Mouse (Mus musculus) midbrain, embryonic 15.5 days (tissue): ENCODE results near the gene Zfp503. TPM values are rescaled to one million over a fixed set of nuclear protein-coding genes. Genes with fewer than 3 reads are reported as not detected.

ENCODE experiments used
- ATAC-seq: fragments of 200-750 bp; cut with Nextera tagmentation; replicated peaks from 2 replicates; pipeline ENCODE4 v1.8.0; 2017; ENCODE audit warnings: moderate TSS enrichment
- H3K27ac ChIP-seq: fragments of 300-500 bp; sonication (generic); 2 replicates; pipeline ENCODE4 v1.5.1; 2015; ENCODE audit warnings: mild to moderate bottlenecking, inconsistent platforms
- H3K27me3 ChIP-seq: fragments of 300-500 bp; sonication (generic); replicated peaks from 2 replicates; pipeline ENCODE4 v1.6.1; 2015; ENCODE audit warnings: inconsistent platforms
- H3K36me3 ChIP-seq: fragments of 300-500 bp; sonication (generic); replicated peaks from 2 replicates; pipeline ENCODE4 v1.6.1; 2015; ENCODE audit warnings: inconsistent platforms
- H3K4me1 ChIP-seq: fragments of 300-500 bp; sonication (generic); 2 replicates; pipeline ENCODE4 v1.6.1; 2015; ENCODE audit warnings: inconsistent platforms
- H3K4me2 ChIP-seq: fragments of 300-500 bp; sonication (generic); 2 replicates; pipeline ENCODE4 v1.6.1; 2015; ENCODE audit warnings: inconsistent platforms, mild to moderate bottlenecking, moderate library complexity
- H3K4me3 ChIP-seq: fragments of 300-500 bp; sonication (generic); 2 replicates; pipeline ENCODE4 v1.5.1; 2015; ENCODE audit warnings: mild to moderate bottlenecking, inconsistent platforms
- H3K9ac ChIP-seq: fragments of 300-500 bp; sonication (generic); 2 replicates; pipeline ENCODE4 v1.6.1; 2015; ENCODE audit warnings: mild to moderate bottlenecking, inconsistent platforms
- H3K9me3 ChIP-seq: fragments of 300-500 bp; sonication (generic); 2 replicates; pipeline ENCODE4 v1.6.1; 2016; ENCODE audit warnings: inconsistent platforms
- WGBS: fragments of 180-500 bp; shearing (Covaris S2); methylation state at CpG from one replicate; pipeline ENCODE4 v1.1.7; 2015; ENCODE audit warnings: mixed read lengths; 5-methylcytosine and 5-hydroxymethylcytosine counted together
- microRNA-seq: library from miRNA; unstranded; fragments of <30 nt; microRNA quantifications from one replicate; pipeline ENCODE4, GENCODE M21; 2016
- polyA plus RNA-seq: library from polyadenylated mRNA; unstranded; fragments of >200 nt; fragmentation: Nextera tagmentation; extraction: Ambion mirVana; gene quantifications from 2 replicates; pipeline ENCODE4 v1.2.1, GENCODE M21; 2015

The Zfp503 gene
- polyA plus RNA-seq, 1 experiment from 2014 or later = 5.8 TPM

GRCm38 (mm10) chr14:21951896-21952523 lies 37.4 kb downstream of the Zfp503 start:
- 74% methylated on average over 10 of the region's 10 CpGs for WGBS
- H3K9ac ChIP-seq = no peak overlapping the region
- no peak overlapping the region for H3K4me3 ChIP-seq
- H3K9me3 ChIP-seq = no peaks in the 10 kb centered on the region
- ATAC-seq = no peak
- no peak overlapping the region for H3K4me2 ChIP-seq
- no peaks in the 10 kb centered on the region for H3K36me3 ChIP-seq
- no peaks in the 10 kb centered on the region for H3K4me1 ChIP-seq
- no peaks in the 10 kb centered on the region for H3K27me3 ChIP-seq
- no peak overlapping the region for H3K27ac ChIP-seq

- no peak for ATAC-seq
- H3K4me1 ChIP-seq = no peaks in the 10 kb centered on the region
- WGBS = 57% methylated on average over 9 of the region's 9 CpGs
- H3K9me3 ChIP-seq = no peaks in the 10 kb centered on the region
- no peak overlapping the region for H3K27ac ChIP-seq
- H3K36me3 ChIP-seq = no peaks in the 10 kb centered on the region
- no peak overlapping the region for H3K4me2 ChIP-seq
- no peak overlapping the region for H3K9ac ChIP-seq
- H3K27me3 ChIP-seq = no peaks in the 10 kb centered on the region
- H3K4me3 ChIP-seq = no peak overlapping the region
These were observed 44.5 kb downstream of the Zfp503 start for GRCm38 (mm10) chr14:21944946-21945345.

GRCm38 (mm10) chr14:21941581-21941980 lies 47.8 kb downstream of the Zfp503 start:
- WGBS = 75% methylated on average over 2 of the region's 2 CpGs
- Histone ChIP-seq H3K4me1 (no peaks in the 10 kb centered on the region), H3K36me3 (no peaks in the 10 kb centered on the region), H3K9me3 (no peaks in the 10 kb centered on the region), H3K27me3 (no peaks in the 10 kb centered on the region), H3K4me3 (no peak overlapping the region), H3K4me2 (no peak overlapping the region), H3K27ac (no peak overlapping the region), H3K9ac (no peak overlapping the region)
- no peak for ATAC-seq

GRCm38 (mm10) chr14:21937116-21937515 lies 52.3 kb downstream of the Zfp503 start:
- H3K9ac ChIP-seq = no peak overlapping the region
- H3K4me1 ChIP-seq = no peaks in the 10 kb centered on the region
- H3K4me2 ChIP-seq = no peak overlapping the region
- no peaks in the 10 kb centered on the region for H3K36me3 ChIP-seq
- no peak for ATAC-seq
- no peak overlapping the region for H3K27ac ChIP-seq
- WGBS = 90% methylated on average over 2 of the region's 2 CpGs
- no peak overlapping the region for H3K4me3 ChIP-seq
- no peaks in the 10 kb centered on the region for H3K27me3 ChIP-seq
- no peaks in the 10 kb centered on the region for H3K9me3 ChIP-seq

GRCm38 (mm10) chr14:21936102-21936630 lies 53.2 kb downstream of the Zfp503 start:
- H3K4me2 ChIP-seq = no peak overlapping the region
- H3K4me1 ChIP-seq = no peaks in the 10 kb centered on the region
- H3K4me3 ChIP-seq = no peak overlapping the region
- no peak for ATAC-seq
- H3K9ac ChIP-seq = no peak overlapping the region
- no peaks in the 10 kb centered on the region for H3K27me3 ChIP-seq
- no peaks in the 10 kb centered on the region for H3K9me3 ChIP-seq
- whole genome bisulfite sequencing = 81% methylated on average over 6 of the region's 6 CpGs
- no peaks in the 10 kb centered on the region for H3K36me3 ChIP-seq
- H3K27ac ChIP-seq = no peak overlapping the region

Small RNA genes within 50 kb of the gene (microRNA-seq; reads per million reads assigned to microRNA genes)
- gene Gm27532 = not detected

Other genes with a start within 250 kb of the Zfp503 start
- 22.2 and 22.5 TPM in 2 replicates for gene Samd8, start 239.1 kb downstream of the Zfp503 start, polyA plus RNA-seq
- gene Dusp13, start 238.4 kb downstream of the Zfp503 start, polyA plus RNA-seq = not detected in 2 replicates
- 265 and 272 TPM in 2 replicates for gene Vdac2, start 164.4 kb downstream of the Zfp503 start, polyA plus RNA-seq
- 52.3 and 54.4 TPM in 2 replicates for gene Comtd1, start 140.6 kb downstream of the Zfp503 start, polyA plus RNA-seq
- 0.31 and 0.32 TPM in 2 replicates for gene Lrmda, start 30.1 kb upstream of the Zfp503 start, polyA plus RNA-seq